Mouse (Mus musculus) bone marrow, adult 2 months (tissue): ENCODE results near the gene Tnfrsf13b.

ENCODE experiments used
- CTCF ChIP-seq: fragments of 200-500 bp; IDR thresholded peaks from 2 replicates; pipeline ENCODE4 v1.5.1; 2011; ENCODE audit warnings: low read length, control low read depth; ENCODE audit not compliant: control insufficient read depth, insufficient read depth
- POLR2A ChIP-seq: fragments of 200-500 bp; IDR thresholded peaks from 2 replicates; pipeline ENCODE4 v1.6.1; 2011; ENCODE audit warnings: low read depth, mild to moderate bottlenecking, control low read depth, low read length, borderline replicate concordance; ENCODE audit not compliant: control insufficient read depth

GRCm38 (mm10) chr11:61176321-61176720 is 49.8 kb downstream of the Tnfrsf13b start:
- TF ChIP-seq POLR2A (no peak), CTCF (no peak)
